Comparison of ENCODE assay signal across 21 mouse cellular contexts in genomic region chr10:4373558-4373957, GRCm38 (mm10).
"Had no signal": no experiment of that assay in that cellular context is flagged by ENCODE, and none has a peak within 500 bp of the region (broad histone marks: within the 10 kb centered on the region; RNA-seq: fewer than 3 reads in every experiment).

No protein-coding gene starts in this region.

- H3K4me1 ChIP-seq: midbrain, embryonic 12.5 days had no signal

- H3K4me2 ChIP-seq: lung, embryonic 15.5 days; midbrain, embryonic 12.5 days; neural tube, embryonic 13.5 days; neural tube, embryonic 15.5 days had no signal

- ATAC-seq: liver, postnatal 0 days; lung, postnatal 0 days; midbrain, embryonic 16.5 days had no signal

- H3K9me3 ChIP-seq: lung, embryonic 15.5 days; midbrain, embryonic 12.5 days; neural tube, embryonic 13.5 days; neural tube, embryonic 15.5 days had no signal

- H3K27me3 ChIP-seq: lung, embryonic 15.5 days; midbrain, embryonic 12.5 days; neural tube, embryonic 13.5 days; neural tube, embryonic 15.5 days had no signal

- H3K27ac ChIP-seq: lung, embryonic 15.5 days; macrophage; midbrain, embryonic 12.5 days; neural tube, embryonic 13.5 days; neural tube, embryonic 15.5 days had no signal

- DNase-seq: liver, postnatal 0 days; lung, adult 2 months; lung, postnatal 14 days; lung, postnatal 36 days; midbrain, embryonic 14.5 days; retina, postnatal 1 day; right cerebral cortex, adult 18-20 months; right cerebral cortex, postnatal 25 days; right cerebral cortex, postnatal 4 days; spleen, adult 18-20 months; thymus, adult 18-20 months; thymus, postnatal 14 days; thymus, postnatal 36 days had no signal

- H3K4me3 ChIP-seq: lung, embryonic 15.5 days; midbrain, embryonic 12.5 days; myocyte; neural tube, embryonic 13.5 days; neural tube, embryonic 15.5 days had no signal

- H3K9ac ChIP-seq: liver, postnatal 0 days; lung, embryonic 15.5 days; midbrain, embryonic 12.5 days; neural tube, embryonic 13.5 days; neural tube, embryonic 15.5 days had no signal
